Mouse (Mus musculus) small intestine, adult 2 months (tissue): ENCODE results near the gene Sypl2.

ENCODE experiments used
- CTCF ChIP-seq: fragments of 200-500 bp; IDR thresholded peaks from 2 replicates; pipeline ENCODE4 v1.5.1; 2012; ENCODE audit warnings: low read depth, mild to moderate bottlenecking, control low read depth, inconsistent platforms, low read length, moderate library complexity, mixed read lengths; ENCODE audit not compliant: insufficient replicate concordance, insufficient read length; ENCODE audit errors: extremely low read depth
- POLR2A ChIP-seq: fragments of 200-500 bp; IDR thresholded peaks from 2 replicates; pipeline ENCODE4 v1.6.1; 2012; ENCODE audit warnings: low read depth, mild to moderate bottlenecking, control low read depth, inconsistent platforms, low read length, moderate library complexity

DNA sequence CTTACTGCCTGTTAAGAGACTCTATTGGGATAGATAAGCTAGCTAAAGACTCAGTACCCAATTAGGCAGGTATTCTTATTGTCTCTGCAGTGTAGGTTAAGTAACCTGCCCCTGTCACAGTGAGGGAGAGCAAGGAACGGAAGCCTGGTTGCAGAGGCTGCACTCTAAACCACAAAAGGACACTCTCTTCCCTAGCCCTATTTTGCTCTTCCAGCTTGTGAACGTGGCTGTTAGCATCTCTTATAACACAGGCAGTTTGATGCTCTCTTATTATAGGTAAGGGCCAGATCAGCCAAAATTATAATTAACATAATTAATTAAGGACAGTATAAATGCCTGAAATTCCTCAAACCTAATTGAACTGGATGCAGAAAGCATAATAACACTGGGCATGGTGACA lies 45.9 kb downstream of the Sypl2 start:
- no peak for TF ChIP-seq CTCF
- TF ChIP-seq POLR2A = no peak
